Mouse (Mus musculus): ENCODE measurements at regions not wholly inside any gene's neighbourhood (a gene's known extent, or its start where the extent isn't known, plus 50 kb on each side); places are given as distances from the start of the nearest gene placed in this dataset.

DNA sequence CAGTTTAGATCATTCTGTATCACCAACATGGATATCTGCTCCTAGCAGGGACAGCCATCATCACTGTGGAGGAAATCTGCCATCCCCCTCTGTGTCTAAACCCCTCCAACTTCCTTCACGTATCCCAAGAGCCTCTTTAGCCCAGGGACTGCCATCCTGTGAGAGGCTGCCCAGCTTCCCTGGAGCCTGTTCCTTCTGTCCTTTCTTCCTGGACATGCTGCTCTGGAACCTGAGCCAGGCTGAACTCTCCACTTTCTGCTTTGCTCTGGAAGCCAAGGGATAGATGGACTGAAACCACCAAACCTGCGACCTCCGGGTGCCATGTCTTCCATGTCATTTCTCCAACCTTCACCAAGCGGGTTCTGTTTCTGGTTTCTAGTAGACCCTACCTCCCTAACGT lies 335.3 kb upstream of the Jarid2 start:
- DNase-seq (ENCODE audit: low spot score in 2 of 2): no peak

DNA sequence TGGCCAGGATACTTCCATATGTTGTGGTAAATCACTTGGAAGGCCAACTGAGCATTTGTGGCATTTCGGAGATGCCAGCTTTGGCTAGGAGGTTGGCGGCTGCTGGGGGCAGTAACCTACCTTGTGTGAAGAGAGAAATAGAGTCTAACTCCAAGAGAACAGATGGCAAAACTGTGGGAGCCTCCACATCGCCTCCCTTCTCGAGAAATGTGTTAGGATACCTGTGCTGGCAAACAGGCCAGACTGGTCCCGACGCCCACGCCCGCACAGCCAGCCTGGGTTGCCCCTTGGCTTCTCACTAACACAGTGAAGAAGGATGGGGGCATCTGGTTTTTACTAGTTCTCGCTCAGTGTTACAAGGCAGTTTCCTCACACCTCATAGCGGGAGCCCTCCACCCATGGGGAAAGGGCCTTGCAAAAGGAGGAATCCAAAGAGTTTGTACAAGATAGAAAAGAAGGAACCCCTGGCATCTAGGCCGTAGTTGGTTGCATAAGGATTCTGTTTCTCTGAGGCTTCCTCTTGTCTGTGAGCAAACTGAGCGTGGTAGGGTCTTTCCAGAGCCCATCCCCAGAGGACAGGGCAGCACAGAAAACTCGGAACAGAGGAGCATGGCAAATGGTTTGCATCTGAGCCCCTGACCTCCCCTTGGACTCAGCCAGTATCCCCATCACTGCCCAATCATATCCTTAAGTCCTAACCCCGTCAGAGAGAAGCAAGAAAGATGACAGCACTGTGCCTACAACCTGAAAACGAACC lies 330.5 kb upstream of the Jarid2 start:
- DNase-seq (ENCODE audit: low spot score in 2 of 2): no peak

DNA sequence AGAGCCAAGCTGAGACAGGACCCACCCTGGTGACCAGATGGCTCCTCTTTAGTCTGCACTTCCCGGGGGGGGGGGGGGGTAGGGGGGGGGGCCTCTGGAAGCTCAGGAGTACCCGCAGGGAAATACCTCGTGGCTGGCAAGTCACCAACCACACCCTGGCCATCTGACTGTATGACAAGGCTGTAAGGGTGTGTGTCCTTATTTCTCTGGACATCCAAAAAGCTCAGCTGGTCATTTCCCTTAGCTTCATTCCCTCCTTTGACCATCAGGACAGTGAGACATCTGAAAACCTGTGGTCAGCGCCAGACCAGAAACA lies 329.9 kb upstream of the Jarid2 start:
- DNase-seq (ENCODE audit: low spot score in 2 of 2): no peak

DNA sequence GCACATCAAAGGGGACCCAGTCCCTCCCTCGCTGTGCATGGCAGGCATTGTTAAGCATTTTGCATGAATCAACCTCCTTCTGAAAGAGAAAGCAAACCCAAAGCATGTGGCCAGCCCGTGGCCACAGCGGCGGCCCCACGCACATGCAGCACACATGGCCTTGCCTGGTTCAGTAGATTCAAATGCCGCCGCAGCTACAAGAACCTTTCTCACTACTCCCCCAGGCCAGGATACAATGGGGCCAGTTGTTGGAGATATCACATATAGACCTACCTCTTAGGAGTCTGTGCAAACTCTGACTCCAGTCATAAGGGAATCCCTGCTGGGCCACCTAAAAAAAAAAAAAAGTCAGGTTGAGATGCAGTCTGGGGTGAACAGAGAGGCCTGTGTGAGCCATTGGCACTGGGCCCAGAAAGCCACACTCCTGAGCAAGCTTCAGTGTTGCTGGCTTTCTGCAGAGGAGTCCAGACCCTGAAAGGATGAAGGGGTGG lies 329.4 kb upstream of the Jarid2 start:
- no peak for DNase-seq (ENCODE audit: low spot score in 2 of 2)

- DNase-seq (ENCODE audit: low spot score in 2 of 2): no peak
Observed at GRCm38 (mm10) chr13:44404010-44404575, 325.2 kb upstream of the Jarid2 start.

DNA sequence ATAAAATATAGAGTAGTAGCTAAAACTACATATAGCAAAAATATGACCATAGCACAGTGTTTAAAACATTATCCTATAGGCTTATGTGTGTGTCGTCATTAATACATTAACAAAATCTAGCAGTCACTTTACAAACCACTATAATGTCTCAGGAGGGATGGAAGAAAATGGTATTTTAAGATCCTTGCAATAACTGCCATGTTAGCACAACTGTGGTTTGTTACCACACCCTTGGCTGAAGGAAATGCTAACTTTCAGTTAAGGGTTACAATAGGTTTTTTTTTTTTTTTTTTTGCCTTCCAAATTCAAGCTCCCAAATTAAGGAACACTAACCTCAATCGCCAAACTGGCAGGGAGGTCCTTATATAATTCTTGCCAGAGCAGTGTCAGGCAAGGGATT lies 322.0 kb upstream of the Jarid2 start:
- no peak for DNase-seq (ENCODE audit: low spot score in 2 of 2)

DNA sequence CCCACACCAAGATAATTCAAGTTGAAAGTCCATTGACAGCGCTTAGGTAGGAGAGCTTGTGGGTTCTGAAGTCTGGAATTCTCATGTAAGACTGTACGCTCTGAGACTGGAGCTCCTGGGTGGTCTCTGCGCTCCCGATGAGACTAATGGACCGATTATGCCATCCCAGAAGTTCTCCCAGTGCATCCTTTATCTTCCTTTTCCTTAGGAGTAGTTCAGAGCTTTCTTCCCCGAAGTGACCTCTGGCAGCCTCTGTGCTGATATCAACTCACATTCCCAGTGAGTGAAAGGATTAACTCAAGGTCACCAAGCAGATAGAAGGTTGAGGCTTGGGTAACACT lies 320.7 kb upstream of the Jarid2 start:
- DNase-seq (ENCODE audit: low spot score in 2 of 2): no peak

GRCm38 (mm10) chr13:44408960-44409719 lies 320.1 kb upstream of the Jarid2 start:
- DNase-seq (ENCODE audit: low spot score in 2 of 2): no peak

- no peak for DNase-seq (ENCODE audit: low spot score in 2 of 2)
Observed at GRCm38 (mm10) chr13:44409720-44410047, 319.6 kb upstream of the Jarid2 start.

DNA sequence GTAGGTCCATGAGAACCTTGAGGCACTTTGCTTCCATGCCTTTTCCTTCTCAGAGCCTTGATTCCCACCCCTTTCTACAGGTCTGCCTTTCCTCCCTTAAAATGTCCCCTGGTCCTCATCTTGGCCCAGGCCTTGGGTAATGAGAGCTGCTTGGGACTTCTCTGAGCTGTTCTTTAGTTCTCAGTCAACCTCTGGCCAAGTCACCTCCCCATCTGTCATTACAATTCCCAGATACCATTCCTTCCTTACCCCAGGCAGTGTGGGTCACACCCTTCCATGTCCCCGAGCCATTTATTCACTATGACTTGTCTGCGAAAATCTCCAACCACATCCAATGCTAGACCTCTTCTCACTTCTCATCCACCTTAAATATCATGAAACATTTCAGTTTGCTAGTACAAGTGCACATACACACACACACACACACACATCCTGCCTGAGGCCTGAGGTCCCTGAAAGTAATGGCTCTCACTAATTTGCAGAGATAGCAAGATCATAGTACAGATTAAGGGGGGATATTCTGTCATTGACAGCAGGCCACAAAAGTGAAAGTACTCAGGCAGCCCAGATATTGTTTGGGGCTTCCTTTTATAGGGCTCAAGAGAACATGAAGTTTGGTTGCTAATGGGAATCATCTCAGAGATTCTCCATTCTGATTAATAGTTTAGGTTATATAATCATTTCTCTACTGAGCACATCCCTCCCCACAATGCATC lies 317.3 kb upstream of the Jarid2 start:
- no peak for DNase-seq (ENCODE audit: low spot score in 2 of 2)

GRCm38 (mm10) chr13:44413305-44413704 lies 316.0 kb upstream of the Jarid2 start:
- DNase-seq (ENCODE audit: low spot score in 2 of 2): no peak

GRCm38 (mm10) chr13:44415971-44416370 lies 313.3 kb upstream of the Jarid2 start:
- no peak for DNase-seq (ENCODE audit: low spot score in 2 of 2)

DNA sequence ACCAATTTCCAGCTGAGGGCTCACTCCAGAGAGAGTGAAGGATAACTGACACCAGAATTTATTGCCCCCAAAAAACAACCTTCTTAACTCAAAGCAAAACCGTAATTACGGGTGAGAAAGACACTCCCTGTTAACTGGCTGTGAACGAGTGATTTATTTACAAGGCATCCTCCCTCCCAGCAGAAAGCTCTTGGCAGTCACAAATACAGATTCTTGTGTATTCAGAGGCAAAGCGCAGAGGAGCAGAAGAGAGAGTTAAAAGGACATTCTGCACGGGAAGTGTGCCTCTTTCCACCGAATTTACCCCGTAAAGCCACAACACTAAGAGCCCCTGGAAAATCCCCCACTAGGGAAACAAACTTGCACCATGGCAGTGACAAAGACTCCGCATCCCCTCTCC lies 312.3 kb upstream of the Jarid2 start:
- no peak for DNase-seq (ENCODE audit: low spot score in 2 of 2)

GRCm38 (mm10) chr13:44419056-44419455 lies 310.2 kb upstream of the Jarid2 start:
- DNase-seq (ENCODE audit: low spot score in 2 of 2): peak in 1 of 2 experiments; percentile 36

DNA sequence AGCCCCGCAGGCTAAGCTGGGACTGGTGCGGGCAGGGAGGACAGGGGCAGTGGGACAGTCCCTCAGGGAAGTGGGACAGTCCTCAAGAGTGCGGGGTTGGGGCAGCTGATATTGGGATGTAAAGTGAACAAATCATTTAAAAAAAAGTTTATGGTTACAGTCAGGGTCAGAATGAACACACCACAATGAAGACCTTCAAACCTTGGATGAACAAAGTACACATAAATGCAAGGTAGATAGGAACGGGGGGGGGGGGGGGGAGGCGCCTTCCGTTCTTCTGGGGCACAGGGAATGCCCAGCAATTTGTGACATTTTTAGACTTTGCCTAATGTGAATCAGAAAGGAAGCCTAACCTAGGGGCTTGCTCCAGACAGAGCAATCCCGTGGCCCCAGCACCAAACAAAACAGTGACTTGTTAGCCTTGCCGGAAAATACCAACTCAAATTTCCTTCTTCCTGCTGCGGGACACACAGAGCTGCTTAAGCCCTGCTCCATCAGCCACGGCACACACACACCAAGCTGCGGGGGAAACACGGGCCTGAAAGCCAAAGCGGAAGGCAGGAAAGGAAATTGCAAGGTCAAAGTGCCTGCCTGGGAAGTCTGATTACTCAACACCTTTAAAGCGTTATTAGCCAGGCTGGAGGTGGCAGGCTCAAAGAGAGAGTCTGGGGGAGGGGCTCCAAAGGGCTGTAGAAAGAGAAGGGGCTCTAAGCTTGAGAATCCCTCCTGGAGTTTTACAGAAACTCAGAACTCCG lies 309.6 kb upstream of the Jarid2 start:
- DNase-seq (ENCODE audit: low spot score in 2 of 2): peak; percentile 23 to 66

- DNase-seq (ENCODE audit: low spot score in 2 of 2): no peak
Observed at GRCm38 (mm10) chr13:44420227-44420592, 309.1 kb upstream of the Jarid2 start.

DNA sequence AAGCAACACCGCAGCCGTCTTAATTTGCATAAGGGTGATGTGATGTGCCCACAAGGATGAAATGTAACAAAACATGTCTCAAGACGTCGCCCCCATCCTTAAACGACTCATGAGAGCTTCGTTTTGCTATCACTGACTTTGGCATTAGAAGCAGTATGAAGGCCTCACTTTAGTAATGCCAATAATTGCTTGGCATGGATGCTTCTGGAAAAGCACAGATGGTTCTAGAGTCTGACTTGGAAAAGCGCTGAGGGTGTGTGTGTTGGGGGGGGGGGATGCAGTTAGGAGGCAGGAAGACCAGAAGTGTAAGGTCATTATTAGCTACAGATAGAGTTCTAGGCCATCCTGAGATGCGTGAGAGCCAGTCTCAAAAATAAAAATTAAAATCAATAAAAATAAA lies 308.3 kb upstream of the Jarid2 start:
- DNase-seq (ENCODE audit: low spot score in 2 of 2): no peak

DNA sequence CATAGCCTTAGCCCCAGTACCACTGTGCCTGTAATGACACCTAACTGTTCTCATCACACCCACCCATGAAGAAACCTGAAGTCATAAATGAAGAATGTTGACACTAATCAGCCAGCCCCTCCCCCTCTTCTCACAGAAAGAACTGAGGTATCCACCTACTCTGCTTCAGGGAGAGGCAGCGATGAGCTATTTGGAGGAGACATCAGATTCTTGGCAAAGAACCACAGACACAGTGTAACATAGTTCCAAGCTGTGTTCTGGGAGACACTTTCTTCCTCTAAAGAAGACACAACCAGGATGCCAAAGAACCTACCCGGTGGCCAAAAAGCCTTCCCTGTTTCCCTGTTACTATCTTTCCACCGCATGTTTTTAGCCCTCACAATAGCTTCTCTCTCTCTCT lies 307.8 kb upstream of the Jarid2 start:
- no peak for DNase-seq (ENCODE audit: low spot score in 2 of 2)

- DNase-seq (ENCODE audit: low spot score in 2 of 2): no peak
Observed at GRCm38 (mm10) chr13:44421922-44422321, 307.4 kb upstream of the Jarid2 start.

DNA sequence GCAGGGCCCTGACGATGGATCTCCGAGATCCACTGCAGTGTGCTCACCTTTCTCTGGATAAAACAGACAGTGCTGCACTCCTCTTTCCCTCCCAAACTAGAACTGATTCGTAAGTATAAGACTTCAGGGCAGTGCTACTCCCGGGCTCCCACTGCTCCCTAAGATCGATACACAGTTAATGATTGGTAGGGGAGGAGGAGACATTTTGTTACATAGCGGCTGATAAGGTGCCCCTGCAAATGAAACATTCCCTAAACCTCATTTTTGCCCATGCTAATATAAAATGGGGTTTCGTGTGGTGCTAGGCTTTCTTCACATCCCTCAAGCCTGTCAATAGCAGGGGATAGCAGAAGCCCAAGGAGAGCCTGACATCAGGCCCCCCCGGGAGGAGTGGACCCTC lies 298.8 kb upstream of the Jarid2 start:
- DNase-seq (ENCODE audit: low spot score in 2 of 2): no peak

GRCm38 (mm10) chr13:44437709-44438108 lies 291.6 kb upstream of the Jarid2 start:
- no peak for DNase-seq (ENCODE audit: low spot score in 2 of 2)

- no peak for DNase-seq (ENCODE audit: low spot score in 2 of 2)
Observed at GRCm38 (mm10) chr13:44441061-44441460, 288.2 kb upstream of the Jarid2 start.
